Mouse (Mus musculus): ENCODE data around the gene Vmn1r52.
"Not testable (repeated sequence)": the region's sequence is repeated elsewhere in the genome, so short reads cannot be mapped to it uniquely, and the experiment has no call there.

The Vmn1r52 gene

DNA sequence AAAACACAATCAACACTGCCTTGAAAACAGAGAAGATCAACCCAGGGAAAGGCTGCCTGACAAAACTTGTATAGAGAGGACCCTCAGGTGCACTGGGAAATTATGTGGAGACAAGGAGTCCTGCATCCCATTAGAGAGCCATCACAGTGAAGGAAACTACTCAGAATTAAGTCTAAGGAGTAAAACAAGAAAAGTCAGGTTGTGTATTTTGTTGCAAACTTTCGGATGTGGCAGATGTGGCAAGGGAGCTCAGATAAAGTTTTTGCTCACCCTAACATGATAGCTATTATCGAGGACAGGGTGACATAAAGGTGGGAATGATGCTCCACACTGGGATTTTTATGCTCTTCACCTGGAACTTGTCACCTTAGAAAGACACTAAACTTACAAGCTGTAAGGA is at the start of gene Vmn1r52:
TSS of gene Vmn1r52 (plus strand) at position 301 of the 400 bp plus-strand sequence.
- DNase-seq (ENCODE audit: low read depth, low spot score) = no peak

DNA sequence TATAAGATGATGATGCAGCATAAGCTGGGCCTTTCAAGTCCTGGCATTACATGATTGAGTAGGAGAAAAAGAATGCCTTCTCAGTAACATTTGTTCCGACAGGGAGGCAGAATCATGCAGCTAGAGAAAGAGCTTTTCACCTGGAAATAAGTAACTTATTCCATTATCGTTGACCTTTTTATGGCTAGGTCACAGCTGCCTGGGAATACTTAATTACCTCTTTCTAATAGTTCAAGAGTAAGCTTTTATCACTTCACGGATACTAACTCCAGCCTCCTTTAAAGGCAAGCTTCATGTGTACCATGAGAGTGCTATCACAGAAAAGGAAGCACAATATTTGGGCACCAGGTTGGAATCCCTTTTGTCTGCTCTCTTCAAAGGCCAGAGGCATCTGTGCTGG is 14.5 kb upstream of the Vmn1r52 start:
- DNase-seq (ENCODE audit: low read depth, low spot score) = no peak

DNA sequence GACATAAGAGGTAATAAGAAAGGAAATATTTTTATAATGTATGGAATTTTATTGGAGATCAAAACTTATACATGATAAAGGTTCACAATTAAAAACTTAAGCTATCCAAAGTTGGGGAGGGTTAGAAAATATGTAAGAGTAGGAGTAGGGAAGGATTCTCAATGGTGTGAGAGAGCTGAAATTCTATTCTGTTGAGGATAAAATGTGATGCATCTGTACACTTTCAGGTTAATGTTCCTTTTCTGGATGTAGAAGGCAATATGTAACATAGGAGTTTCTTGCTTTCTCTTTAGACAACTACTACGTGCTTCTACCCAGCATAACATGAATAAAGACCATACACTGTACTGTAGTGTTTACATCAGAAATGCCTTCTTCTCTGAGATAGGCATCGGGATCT is 27.9 kb downstream of the Vmn1r52 start, which contains the start of gene V1ra8:
TSS of gene V1ra8 (plus strand) at position 301 of the 400 bp plus-strand sequence.
- not testable (repeated sequence) for DNase-seq (ENCODE audit: low read depth, low spot score)

DNA sequence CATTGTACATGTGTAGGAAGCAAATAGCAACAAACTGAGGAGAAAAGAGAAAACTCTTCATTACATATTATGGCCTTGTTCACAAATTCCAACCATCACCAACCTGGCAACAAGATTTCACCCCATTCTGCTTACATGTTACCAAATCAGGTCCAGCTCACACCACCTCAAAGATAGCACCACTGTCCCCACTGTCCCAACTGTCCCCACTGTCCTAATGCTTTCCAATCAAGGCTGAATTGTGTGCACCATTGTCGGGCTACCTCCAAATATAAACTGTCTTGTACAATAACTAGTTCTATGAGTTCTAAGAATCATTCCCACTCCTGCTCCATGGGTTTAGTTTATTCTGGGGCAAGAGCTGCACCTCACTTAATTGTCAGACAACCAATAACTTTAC is 49.7 kb downstream of the Vmn1r52 start, which contains the start of gene Vmn1r53:
TSS of gene Vmn1r53 (minus strand) at position 101 of the 400 bp plus-strand sequence.
- no peak for DNase-seq (ENCODE audit: low read depth, low spot score)

Data from mesoderm, embryonic 11.5 days (tissue).